Mouse (Mus musculus) ES-E14 (cell line): Measurements from ENCODE around the gene Rmnd5b. TPM values are rescaled to one million over a fixed set of nuclear protein-coding genes. Genes with fewer than 3 reads are reported as not detected.

ENCODE experiments used
- DNase-seq: peaks from one replicate; pipeline ENCODE4 v3.0.0-alpha.2; 2013; ENCODE audit warnings: low read depth, low spot score
- H3K27ac ChIP-seq: 2 replicates; pipeline ENCODE4 v1.5.1; 2012; ENCODE audit warnings: low read depth, mild to moderate bottlenecking, low read length, moderate library complexity, mixed read lengths; ENCODE audit not compliant: poor library complexity, insufficient read depth, severe bottlenecking
- H3K36me3 ChIP-seq: 2 replicates; pipeline ENCODE4 v1.6.1; 2012; ENCODE audit warnings: mild to moderate bottlenecking, low read length, moderate library complexity, mixed read lengths; ENCODE audit not compliant: control insufficient read depth, poor library complexity, insufficient read depth, severe bottlenecking
- H3K4me1 ChIP-seq, 2 experiments: fragments of 150-350 bp in 1 of 2; sonication (generic) in 1 of 2; 2 replicates each; pipeline ENCODE4 v1.6.1; 2012; ENCODE audit warnings: low read length in 2 of 2, mild to moderate bottlenecking in 1 of 2, mixed read lengths in 1 of 2; ENCODE audit not compliant: control insufficient read depth in 2 of 2, insufficient read depth in 2 of 2, poor library complexity in 1 of 2
- H3K4me3 ChIP-seq, 2 experiments: fragments of 150-350 bp in 1 of 2; sonication (generic) in 1 of 2; 2 replicates each; pipeline ENCODE4 v1.5.1; 2012; ENCODE audit warnings: low read length in 2 of 2, low read depth in 1 of 2, mild to moderate bottlenecking in 1 of 2, mixed read lengths in 1 of 2; ENCODE audit not compliant: insufficient read depth in 1 of 2, poor library complexity in 1 of 2, severe bottlenecking in 1 of 2
- H3K9ac ChIP-seq: 2 replicates; pipeline ENCODE4 v1.6.1; 2012; ENCODE audit warnings: low read depth, mild to moderate bottlenecking, low read length, mixed read lengths; ENCODE audit not compliant: poor library complexity, insufficient read depth, severe bottlenecking
- H3K9me3 ChIP-seq: fragments of 150-350 bp; sonication (generic); 2 replicates; pipeline ENCODE4 v1.6.1; 2012; ENCODE audit warnings: low read depth, mild to moderate bottlenecking, low read length; ENCODE audit not compliant: control insufficient read depth, insufficient read depth
- CHD2 ChIP-seq: IDR thresholded peaks from 2 replicates; pipeline ENCODE4 v1.6.1; 2014; ENCODE audit warnings: mild to moderate bottlenecking, low read depth, low read length, inconsistent platforms
- HCFC1 ChIP-seq: IDR thresholded peaks from 2 replicates; pipeline ENCODE4 v1.6.1; 2012; ENCODE audit warnings: low read length, inconsistent platforms, borderline replicate concordance; ENCODE audit not compliant: insufficient read depth
- MAFK ChIP-seq: IDR thresholded peaks from 2 replicates; pipeline ENCODE4 v1.6.1; 2014; ENCODE audit warnings: mild to moderate bottlenecking, low read depth, low read length, inconsistent platforms; ENCODE audit not compliant: insufficient read depth
- ZC3H11A ChIP-seq: IDR thresholded peaks from 2 replicates; pipeline ENCODE4 v1.6.1; 2012; ENCODE audit warnings: low read depth, mild to moderate bottlenecking, inconsistent platforms, low read length, borderline replicate concordance
- ZNF384 ChIP-seq: IDR thresholded peaks from 2 replicates; pipeline ENCODE4 v1.6.1; 2012; ENCODE audit warnings: low read depth, low read length, inconsistent platforms
- in situ Hi-C, 2 experiments: fragments of 600-800 bp; cut with MboI; formaldehyde crosslinking; loops; one replicate each; pipeline ENCODE4 v1.15.1; 2025; ENCODE audit warnings: low sequenced_read_pairs in 2 of 2, inconsistent platforms in 1 of 2; ENCODE audit not compliant: unreplicated experiment in 2 of 2
- total RNA-seq: library from RNA; depleted of rRNA; stranded (reverse); fragments of 300-350 nt; gene quantifications from 2 replicates; pipeline ENCODE4 v1.2.3, GENCODE M21; 2012

The Rmnd5b gene
- total RNA-seq, 1 experiment, result 41.1 TPM

GRCm38 (mm10) chr11:51632130-51632753, 3.5 kb downstream of the Rmnd5b start:
- Histone ChIP-seq H3K4me3 (no peak overlapping the region), H3K36me3 (peaks cover 30% of the 10 kb centered on the region), H3K27ac (no peak overlapping the region), H3K4me1 (peaks cover 4 to 17% of the 10 kb centered on the region in 2 experiments; a peak in 3 of 4 replicates), H3K9me3 (no peaks in the 10 kb centered on the region), H3K9ac (no peak overlapping the region; the same call in 1 of the 2 replicates)
- in situ Hi-C loops, result no loop called here
- no peak for DNase-seq
- no peak for TF ChIP-seq MAFK
- no peak for TF ChIP-seq HCFC1
- no peak for TF ChIP-seq ZC3H11A
- TF ChIP-seq CHD2, result no peak
- no peak for TF ChIP-seq ZNF384

- Histone ChIP-seq H3K36me3 (peaks cover 52% of the 10 kb centered on the region), H3K27ac (no peak overlapping the region), H3K9me3 (no peaks in the 10 kb centered on the region), H3K4me1 (peaks cover 4 to 22% of the 10 kb centered on the region in 2 experiments; a peak in 3 of 4 replicates), H3K4me3 (no peak overlapping the region), H3K9ac (no peak overlapping the region)
- in situ Hi-C loops, result no loop called here
- DNase-seq, result no peak
- no peak for TF ChIP-seq HCFC1
- no peak for TF ChIP-seq ZC3H11A
- TF ChIP-seq CHD2, result no peak
- TF ChIP-seq MAFK, result no peak
- TF ChIP-seq ZNF384, result no peak
Measured at GRCm38 (mm10) chr11:51629651-51630314, 5.9 kb downstream of the Rmnd5b start.

- Histone ChIP-seq H3K4me1 (peaks cover 0 to 21% of the 10 kb centered on the region in 2 experiments; a peak in 2 of 4 replicates), H3K4me3 (no peak overlapping the region), H3K9me3 (no peaks in the 10 kb centered on the region), H3K9ac (no peak overlapping the region), H3K36me3 (peaks cover 67% of the 10 kb centered on the region), H3K27ac (no peak overlapping the region)
- DNase-seq, result no peak
- TF ChIP-seq HCFC1 (no peak), CHD2 (no peak), MAFK (no peak), ZC3H11A (no peak), ZNF384 (no peak)
- in situ Hi-C loops, result no loop called here
Measured at GRCm38 (mm10) chr11:51627907-51628306, 7.8 kb downstream of the Rmnd5b start.

- Histone ChIP-seq H3K36me3 (peaks cover 68% of the 10 kb centered on the region), H3K4me1 (peaks cover 0 to 18% of the 10 kb centered on the region in 2 experiments; a peak in 2 of 4 replicates), H3K4me3 (no peak overlapping the region), H3K27ac (no peak overlapping the region), H3K9me3 (no peaks in the 10 kb centered on the region), H3K9ac (no peak overlapping the region)
- no peak for DNase-seq
- in situ Hi-C loops, result no loop called here
- TF ChIP-seq HCFC1 (no peak), CHD2 (no peak), ZC3H11A (no peak), ZNF384 (no peak), MAFK (no peak)
Measured at GRCm38 (mm10) chr11:51627425-51627824, 8.3 kb downstream of the Rmnd5b start.
